Mouse (Mus musculus) cortical plate, adult 2 months (tissue): ENCODE measurements around the gene Gm44502.

Experiments
- CTCF ChIP-seq: fragments of 200-500 bp; IDR thresholded peaks from 2 replicates; pipeline ENCODE4 v1.5.1; 2011; ENCODE audit warnings: mild to moderate bottlenecking, control low read depth, low read length; ENCODE audit not compliant: insufficient read depth; ENCODE audit errors: extremely low read depth
- POLR2A ChIP-seq: fragments of 200-500 bp; IDR thresholded peaks from 2 replicates; pipeline ENCODE4 v1.6.1; 2011; ENCODE audit warnings: mild to moderate bottlenecking, low read length, control low read depth; ENCODE audit not compliant: insufficient read depth; ENCODE audit errors: extremely low read depth

DNA sequence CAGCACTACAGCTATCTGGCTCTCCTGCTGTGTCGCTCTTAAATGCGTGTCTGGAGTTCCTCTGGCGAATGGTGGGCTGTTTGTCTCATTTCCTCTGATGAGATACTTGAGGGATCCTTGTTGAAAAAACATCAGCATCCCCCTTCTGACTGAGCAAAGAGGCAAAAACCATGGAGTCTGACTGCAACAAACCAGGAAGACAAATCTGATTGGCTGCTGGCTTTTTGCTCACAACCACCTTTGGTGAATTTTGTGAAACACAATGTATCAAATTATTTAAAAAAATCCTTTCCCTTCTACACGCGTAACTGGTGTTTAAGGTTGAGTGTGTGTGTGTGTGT lies 46.9 kb upstream of the Gm44502 start:
- TF ChIP-seq POLR2A: 0 out of 2 replicates have a peak, but pooled peaks have one; percentile 41
- TF ChIP-seq CTCF: no peak
